Mouse (Mus musculus): ENCODE measurements around the gene 9130230L23Rik.

9130230L23Rik gene

GRCm38 (mm10) chr5:65954130-65955080 is 49.7 kb downstream of the 9130230L23Rik start:
- DNase-seq (ENCODE audit: low spot score in 2 of 2) = peak in 1 of 2 experiments; percentile 9

- DNase-seq (ENCODE audit: low spot score in 2 of 2) = peak in 1 of 2 experiments; percentile 69
Observed at GRCm38 (mm10) chr5:65951513-65951909, 52.6 kb downstream of the 9130230L23Rik start.

- peak in 1 of 2 experiments; percentile 65 for DNase-seq (ENCODE audit: low spot score in 2 of 2)
Observed at GRCm38 (mm10) chr5:65950679-65951512, 53.2 kb downstream of the 9130230L23Rik start.

- DNase-seq (ENCODE audit: low spot score in 2 of 2) = peak in 1 of 2 experiments; percentile 15
Observed at GRCm38 (mm10) chr5:65950236-65950635, 53.8 kb downstream of the 9130230L23Rik start.

- DNase-seq (ENCODE audit: low spot score in 2 of 2) = peak in 1 of 2 experiments; percentile 13
Observed at GRCm38 (mm10) chr5:65949822-65950221, 54.3 kb downstream of the 9130230L23Rik start.

GRCm38 (mm10) chr5:65941145-65941544 is 62.9 kb downstream of the 9130230L23Rik start:
- DNase-seq (ENCODE audit: low spot score in 2 of 2) = no peak

GRCm38 (mm10) chr5:65937998-65938715 is 65.9 kb downstream of the 9130230L23Rik start:
- DNase-seq (ENCODE audit: low spot score in 2 of 2) = peak; percentile 76 to 89

GRCm38 (mm10) chr5:65937011-65937726 is 66.9 kb downstream of the 9130230L23Rik start:
- DNase-seq (ENCODE audit: low spot score in 2 of 2) = no peak

GRCm38 (mm10) chr5:65934783-65935182 is 69.3 kb downstream of the 9130230L23Rik start, which contains the start of gene Chrna9:
Chrna9 (plus strand) TSS chr5:65934921.
- no peak for DNase-seq (ENCODE audit: low spot score in 2 of 2)

GRCm38 (mm10) chr5:65933764-65934163 is 70.3 kb downstream of the 9130230L23Rik start:
- no peak for DNase-seq (ENCODE audit: low spot score in 2 of 2)

GRCm38 (mm10) chr5:65933258-65933657 is 70.8 kb downstream of the 9130230L23Rik start:
- no peak for DNase-seq (ENCODE audit: low spot score in 2 of 2)

GRCm38 (mm10) chr5:65930171-65930570 is 73.9 kb downstream of the 9130230L23Rik start:
- DNase-seq (ENCODE audit: low spot score in 2 of 2) = no peak

Data from spleen, postnatal 10 days (tissue).